Mouse (Mus musculus) forebrain, embryonic 10.5 days (tissue): ENCODE data around the gene Rps24. TPM values are rescaled to one million over a fixed set of nuclear protein-coding genes. Genes with fewer than 3 reads are reported as not detected.

Experiments used
- DNase-seq: peaks from one replicate; pipeline ENCODE4 v3.0.0-alpha.2; 2017; ENCODE audit warnings: low spot score; ENCODE audit errors: extremely low spot score
- H3K27ac ChIP-seq: fragments of 300-500 bp; sonication (generic); 2 replicates; pipeline ENCODE4 v1.5.1; 2016; ENCODE audit warnings: mild to moderate bottlenecking
- H3K27me3 ChIP-seq: fragments of 300-500 bp; sonication (generic); 2 replicates; pipeline ENCODE4 v1.6.1; 2016; ENCODE audit warnings: mild to moderate bottlenecking; ENCODE audit not compliant: poor library complexity, severe bottlenecking
- H3K36me3 ChIP-seq: fragments of 300-500 bp; sonication (generic); replicated peaks from 2 replicates; pipeline ENCODE4 v1.6.1; 2016; ENCODE audit warnings: mild to moderate bottlenecking, moderate library complexity
- H3K4me1 ChIP-seq: fragments of 300-500 bp; sonication (generic); 2 replicates; pipeline ENCODE4 v1.6.1; 2016
- H3K4me3 ChIP-seq: fragments of 300-500 bp; sonication (generic); 2 replicates; pipeline ENCODE4 v1.5.1; 2016; ENCODE audit warnings: mild to moderate bottlenecking, moderate library complexity
- H3K9me3 ChIP-seq: fragments of 300-500 bp; sonication (generic); 2 replicates; pipeline ENCODE4 v1.6.1; 2016; ENCODE audit warnings: mild to moderate bottlenecking, moderate library complexity
- WGBS: fragments of 180-500 bp; shearing (Covaris S2); methylation state at CpG from one replicate; pipeline ENCODE4 v1.1.7; 2016; 5-methylcytosine and 5-hydroxymethylcytosine counted together
- polyA plus RNA-seq: library from polyadenylated mRNA; unstranded; fragments of >200 nt; fragmentation: Nextera tagmentation; extraction: Ambion mirVana; gene quantifications from 2 replicates; pipeline ENCODE4 v1.2.1, GENCODE M21; 2016

The Rps24 gene
- polyA plus RNA-seq, 1 experiment from 2014 or later: 1,109 TPM

- H3K27ac ChIP-seq: peak overlapping the region; percentile 82
- WGBS: 65% methylated on average over 10 of the region's 10 CpGs
- H3K4me3 ChIP-seq: no peak overlapping the region
These were observed 38.9 kb downstream of the Rps24 start for GRCm38 (mm10) chr14:24525677-24526415.

GRCm38 (mm10) chr14:24526440-24526839 lies 39.5 kb downstream of the Rps24 start:
- Histone ChIP-seq H3K36me3 (no peaks in the 10 kb centered on the region), H3K4me3 (no peak overlapping the region), H3K9me3 (no peaks in the 10 kb centered on the region), H3K27me3 (no peaks in the 10 kb centered on the region), H3K27ac (peak overlapping the region; percentile 82), H3K4me1 (peaks cover 55% of the 10 kb centered on the region)
- no peak for DNase-seq
- WGBS: 66% methylated on average over 10 of the region's 10 CpGs

More at GRCm38 (mm10) chr14:24525677-24526415, 38.9 kb downstream of the Rps24 start:
- no peaks in the 10 kb centered on the region for H3K27me3 ChIP-seq
- no peaks in the 10 kb centered on the region for H3K9me3 ChIP-seq
- H3K36me3 ChIP-seq: no peaks in the 10 kb centered on the region
- DNase-seq: no peak
- H3K4me1 ChIP-seq: peaks cover 52% of the 10 kb centered on the region

- H3K27ac ChIP-seq: peak overlapping the region; percentile 69; the same call in 1 of the 2 replicates
- under 1% methylated on average over 6 of the region's 6 CpGs for WGBS
These were observed 43.3 kb downstream of the Rps24 start for GRCm38 (mm10) chr14:24530228-24530627.

GRCm38 (mm10) chr14:24534865-24535545 lies 48.1 kb downstream of the Rps24 start:
- no peak for DNase-seq
- H3K4me3 ChIP-seq: no peak overlapping the region
- no peaks in the 10 kb centered on the region for H3K36me3 ChIP-seq
- H3K4me1 ChIP-seq: peaks cover 43% of the 10 kb centered on the region
- peak overlapping the region; percentile 49; the same call in 1 of the 2 replicates for H3K27ac ChIP-seq
- 91% methylated on average over 9 of the region's 9 CpGs for WGBS
- 0 out of 2 replicates have a peak, but pooled peaks cover 5% of the 10 kb centered on the region for H3K27me3 ChIP-seq
- H3K9me3 ChIP-seq: no peaks in the 10 kb centered on the region

More at GRCm38 (mm10) chr14:24530228-24530627, 43.3 kb downstream of the Rps24 start:
- 0 out of 2 replicates have a peak, but pooled peaks cover 5% of the 10 kb centered on the region for H3K27me3 ChIP-seq
- no peaks in the 10 kb centered on the region for H3K9me3 ChIP-seq
- H3K4me1 ChIP-seq: peaks cover 77% of the 10 kb centered on the region
- H3K4me3 ChIP-seq: peak overlapping the region; percentile 1; the same call in 1 of the 2 replicates
- DNase-seq: peak; percentile 66
- H3K36me3 ChIP-seq: no peaks in the 10 kb centered on the region

GRCm38 (mm10) chr14:24542901-24543300 lies 56.0 kb downstream of the Rps24 start:
- DNase-seq: no peak
- Histone ChIP-seq H3K4me3 (no peak overlapping the region), H3K27ac (0 out of 2 replicates have a peak overlapping the region, but pooled peaks have one; percentile 25), H3K9me3 (peaks cover 9% of the 10 kb centered on the region), H3K27me3 (no peaks in the 10 kb centered on the region), H3K4me1 (no peaks in the 10 kb centered on the region), H3K36me3 (no peaks in the 10 kb centered on the region)
- WGBS: 88% methylated on average over 4 of the region's 4 CpGs

GRCm38 (mm10) chr14:24544057-24544456 lies 57.1 kb downstream of the Rps24 start:
- H3K9me3 ChIP-seq: peaks cover 9% of the 10 kb centered on the region
- WGBS: 30% methylated on average over 2 of the region's 2 CpGs
- H3K4me3 ChIP-seq: no peak overlapping the region
- H3K36me3 ChIP-seq: no peaks in the 10 kb centered on the region
- 0 out of 2 replicates have a peak overlapping the region, but pooled peaks have one; percentile 16 for H3K27ac ChIP-seq
- no peak for DNase-seq
- no peaks in the 10 kb centered on the region for H3K4me1 ChIP-seq
- no peaks in the 10 kb centered on the region for H3K27me3 ChIP-seq

Other genes starting within 250 kb of the Rps24 start
- gene Dlg5, start 241.2 kb upstream of the Rps24 start, polyA plus RNA-seq: 15.0 and 16.5 TPM in 2 replicates
- not detected in 2 replicates for gene E330034G19Rik, start 193.9 kb upstream of the Rps24 start, polyA plus RNA-seq
- gene Polr3a, start 67 bp upstream of the Rps24 start, polyA plus RNA-seq: 21.2 and 21.3 TPM in 2 replicates